Mouse (Mus musculus): Measurements from ENCODE around the gene Tpk1. TPM values are rescaled to one million over a fixed set of nuclear protein-coding genes. Genes with fewer than 3 reads are reported as not detected.
"Not testable (repeated sequence)": the region's sequence is repeated elsewhere in the genome, so short reads cannot be mapped to it uniquely, and the experiment has no call there.

Tpk1 gene
- polyA plus RNA-seq, 1 experiment from 2014 or later, result 6.5 TPM

DNA sequence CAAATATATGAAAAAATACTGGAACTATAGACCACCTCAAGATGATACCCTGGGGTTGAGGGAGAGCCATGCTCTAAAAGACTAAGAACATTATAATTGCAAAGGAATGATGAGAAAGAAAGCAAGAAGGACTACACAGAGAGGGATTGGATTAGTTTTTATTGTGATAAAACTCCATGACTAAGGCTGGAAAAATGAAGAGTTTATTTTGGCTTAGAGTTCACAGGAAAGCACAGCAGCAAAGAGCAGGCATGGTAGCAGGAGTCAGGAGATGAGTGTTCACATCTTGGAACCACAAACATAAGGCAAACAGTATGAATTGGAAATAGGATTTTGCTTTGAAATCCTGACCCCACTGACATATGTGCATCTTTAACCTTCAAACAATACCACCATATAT, 33.2 kb downstream of the Tpk1 start:
- no peaks in the 10 kb centered on the region for H3K27me3 ChIP-seq (replicated peaks; ENCODE audit: control insufficient read depth, insufficient read depth, low read length)
- H3K27ac ChIP-seq (ENCODE audit: low read depth, low read length), result no peak overlapping the region
- H3K36me3 ChIP-seq (ENCODE audit: control insufficient read depth, insufficient read depth, low read length), result no peaks in the 10 kb centered on the region
- no peak overlapping the region for H3K4me3 ChIP-seq (ENCODE audit: low read length)
- no peak overlapping the region for H3K4me2 ChIP-seq (ENCODE audit: low read length)
- no peaks in the 10 kb centered on the region for H3K4me1 ChIP-seq (ENCODE audit: control insufficient read depth, insufficient read depth, low read depth, low read length)
- no peak overlapping the region for H3K9ac ChIP-seq (ENCODE audit: low read depth, low read length)
- no peaks in the 10 kb centered on the region for H3K9me3 ChIP-seq (ENCODE audit: control insufficient read depth, low read length)
- no peak for ATAC-seq

DNA sequence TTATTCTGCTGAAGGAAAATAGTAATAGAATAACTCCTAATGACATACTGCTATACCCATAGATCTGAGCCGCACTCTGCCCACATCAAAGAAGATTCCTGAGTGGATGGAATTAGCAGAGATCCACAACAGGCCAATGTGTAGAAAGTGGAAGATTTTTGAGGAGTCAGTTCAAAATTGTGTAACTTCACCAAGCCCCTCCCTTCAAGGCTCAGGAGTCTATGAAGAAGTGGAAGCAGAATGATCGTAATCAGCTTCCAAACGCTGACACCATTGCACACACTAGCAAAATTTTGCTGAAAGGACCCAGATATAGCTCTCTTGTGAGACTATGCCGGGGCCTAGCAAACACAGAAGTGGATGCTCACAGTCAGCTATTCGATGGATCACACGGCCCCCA, 42.6 kb downstream of the Tpk1 start:
- not testable (repeated sequence) for H3K4me1 ChIP-seq (ENCODE audit: control insufficient read depth, insufficient read depth, low read depth, low read length); H3K9ac ChIP-seq (ENCODE audit: low read depth, low read length); H3K4me2 ChIP-seq (ENCODE audit: low read length); H3K36me3 ChIP-seq (ENCODE audit: control insufficient read depth, insufficient read depth, low read length); H3K4me3 ChIP-seq (ENCODE audit: low read length); H3K27me3 ChIP-seq (replicated peaks; ENCODE audit: control insufficient read depth, insufficient read depth, low read length); H3K27ac ChIP-seq (ENCODE audit: low read depth, low read length); H3K9me3 ChIP-seq (ENCODE audit: control insufficient read depth, low read length); ATAC-seq
- WGBS, result 97% methylated on average over 6 of the region's 6 CpGs

DNA sequence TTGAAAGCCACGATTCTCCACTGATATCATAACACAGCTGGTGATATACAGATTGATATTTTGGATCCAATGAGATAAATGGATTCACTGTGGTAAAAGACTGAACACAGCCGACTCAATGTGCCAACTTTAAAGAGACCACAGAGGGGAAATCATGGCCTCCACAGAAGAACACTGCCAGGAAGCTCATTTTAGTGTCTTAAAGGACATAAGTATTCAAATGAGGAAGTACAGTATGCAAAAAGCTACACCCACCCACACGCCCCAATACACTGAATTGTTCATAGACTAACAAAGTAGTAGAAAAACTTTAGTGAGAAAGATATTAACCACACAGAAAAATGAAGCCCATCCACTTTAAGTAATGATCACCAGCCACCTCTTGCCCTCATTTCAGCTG, 46.8 kb downstream of the Tpk1 start:
- WGBS, result 85% methylated on average over 3 of the region's 3 CpGs
- Histone ChIP-seq H3K4me1 (ENCODE audit: control insufficient read depth, insufficient read depth, low read depth, low read length) (no peaks in the 10 kb centered on the region), H3K4me2 (ENCODE audit: low read length) (no peak overlapping the region), H3K36me3 (ENCODE audit: control insufficient read depth, insufficient read depth, low read length) (no peaks in the 10 kb centered on the region), H3K4me3 (ENCODE audit: low read length) (no peak overlapping the region), H3K9me3 (ENCODE audit: control insufficient read depth, low read length) (no peaks in the 10 kb centered on the region), H3K9ac (ENCODE audit: low read depth, low read length) (no peak overlapping the region), H3K27ac (ENCODE audit: low read depth, low read length) (no peak overlapping the region), H3K27me3 (replicated peaks; ENCODE audit: control insufficient read depth, insufficient read depth, low read length) (no peaks in the 10 kb centered on the region)
- no peak for ATAC-seq

DNA sequence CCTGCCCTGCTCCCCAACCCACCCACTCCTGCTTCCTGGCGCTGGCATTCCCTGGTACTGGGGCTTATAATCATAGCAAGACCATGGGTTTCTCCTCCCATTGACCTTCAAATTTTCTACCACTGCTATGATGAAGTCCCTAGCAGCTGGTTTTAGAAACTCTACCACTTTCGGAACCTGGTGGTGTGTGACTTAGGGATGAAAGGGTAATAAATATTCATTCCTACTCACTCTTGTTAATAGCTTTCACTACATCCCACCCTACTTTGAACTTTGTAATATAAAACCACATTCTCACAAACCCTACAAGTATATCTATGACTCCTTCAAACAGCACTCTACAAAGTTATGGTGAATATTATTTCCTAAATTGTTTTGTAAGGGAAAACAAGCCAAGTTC, 54.3 kb downstream of the Tpk1 start:
- Histone ChIP-seq H3K9ac (ENCODE audit: low read depth, low read length) (no peak overlapping the region), H3K36me3 (ENCODE audit: control insufficient read depth, insufficient read depth, low read length) (no peaks in the 10 kb centered on the region), H3K9me3 (ENCODE audit: control insufficient read depth, low read length) (no peaks in the 10 kb centered on the region), H3K4me1 (ENCODE audit: control insufficient read depth, insufficient read depth, low read depth, low read length) (no peaks in the 10 kb centered on the region), H3K4me2 (ENCODE audit: low read length) (no peak overlapping the region), H3K4me3 (ENCODE audit: low read length) (no peak overlapping the region), H3K27ac (ENCODE audit: low read depth, low read length) (no peak overlapping the region), H3K27me3 (replicated peaks; ENCODE audit: control insufficient read depth, insufficient read depth, low read length) (no peaks in the 10 kb centered on the region)
- no peak for ATAC-seq
- WGBS, result 74% methylated on average over 2 of the region's 2 CpGs

DNA sequence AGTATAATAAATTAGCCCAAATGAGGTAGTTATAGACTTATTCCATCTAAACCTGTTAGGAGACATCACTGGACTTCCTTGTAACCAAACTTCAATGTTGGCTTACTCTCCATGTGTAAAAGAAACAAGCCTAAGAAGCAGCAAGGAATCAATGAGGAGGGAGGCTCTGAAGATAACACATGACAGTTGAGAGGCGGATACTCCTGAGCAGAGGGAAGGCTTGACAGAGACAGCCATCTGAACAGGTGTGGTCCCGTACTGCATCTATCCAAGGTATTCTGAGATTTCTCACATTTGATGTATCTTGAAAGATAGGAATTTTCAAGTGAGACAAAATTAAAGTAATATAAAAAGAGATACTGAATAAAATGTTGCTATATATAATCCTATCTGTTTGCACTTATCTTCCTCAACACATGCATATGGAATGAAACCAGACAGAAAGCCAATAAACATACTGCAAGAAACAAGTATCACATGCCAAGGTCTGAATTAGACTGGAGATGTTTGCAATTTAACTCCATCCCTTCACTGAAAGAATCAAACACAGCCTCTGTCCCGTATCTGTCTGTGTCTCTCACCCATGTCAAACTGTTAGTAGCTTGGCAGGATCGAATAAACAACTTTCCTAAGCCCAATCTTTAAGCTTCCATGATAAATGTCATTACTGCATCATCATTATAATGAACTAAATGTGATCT, 75.1 kb downstream of the Tpk1 start:
- H3K27ac ChIP-seq (ENCODE audit: low read depth, low read length), result no peak overlapping the region
- H3K9me3 ChIP-seq (ENCODE audit: control insufficient read depth, low read length), result no peaks in the 10 kb centered on the region
- no peak for ATAC-seq
- WGBS, result 85% methylated on average over 4 of the region's 4 CpGs
- H3K4me2 ChIP-seq (ENCODE audit: low read length), result no peak overlapping the region
- no peaks in the 10 kb centered on the region for H3K36me3 ChIP-seq (ENCODE audit: control insufficient read depth, insufficient read depth, low read length)
- no peaks in the 10 kb centered on the region for H3K4me1 ChIP-seq (ENCODE audit: control insufficient read depth, insufficient read depth, low read depth, low read length)
- no peak overlapping the region for H3K4me3 ChIP-seq (ENCODE audit: low read length)
- no peaks in the 10 kb centered on the region for H3K27me3 ChIP-seq (replicated peaks; ENCODE audit: control insufficient read depth, insufficient read depth, low read length)
- H3K9ac ChIP-seq (ENCODE audit: low read depth, low read length), result no peak overlapping the region

DNA sequence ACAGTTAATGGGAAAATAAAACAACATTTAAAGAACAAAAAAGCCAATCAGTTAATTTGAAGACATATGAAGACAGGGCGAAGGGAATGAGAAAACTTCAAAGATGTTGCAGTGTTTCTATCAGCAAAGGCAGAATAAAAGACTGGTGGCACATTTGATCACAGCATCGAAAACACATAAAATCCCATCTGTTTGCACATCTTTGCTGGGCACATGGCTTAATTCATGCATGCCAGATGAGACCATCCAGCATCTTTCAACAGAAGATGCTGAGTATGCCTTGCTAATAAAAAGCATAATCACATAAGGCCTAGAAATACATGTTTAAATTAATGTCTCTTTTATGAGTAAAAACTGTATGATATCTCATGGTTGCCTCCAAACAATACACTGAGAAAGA, 80.8 kb downstream of the Tpk1 start:
- H3K27me3 ChIP-seq (replicated peaks; ENCODE audit: control insufficient read depth, insufficient read depth, low read length), result no peaks in the 10 kb centered on the region
- H3K27ac ChIP-seq (ENCODE audit: low read depth, low read length), result no peak overlapping the region
- no peaks in the 10 kb centered on the region for H3K4me1 ChIP-seq (ENCODE audit: control insufficient read depth, insufficient read depth, low read depth, low read length)
- H3K4me2 ChIP-seq (ENCODE audit: low read length), result no peak overlapping the region
- no peak overlapping the region for H3K4me3 ChIP-seq (ENCODE audit: low read length)
- no peak overlapping the region for H3K9ac ChIP-seq (ENCODE audit: low read depth, low read length)
- ATAC-seq, result no peak
- H3K9me3 ChIP-seq (ENCODE audit: control insufficient read depth, low read length), result no peaks in the 10 kb centered on the region
- no peaks in the 10 kb centered on the region for H3K36me3 ChIP-seq (ENCODE audit: control insufficient read depth, insufficient read depth, low read length)
- 81% methylated on average over 2 of the region's 2 CpGs for WGBS

DNA sequence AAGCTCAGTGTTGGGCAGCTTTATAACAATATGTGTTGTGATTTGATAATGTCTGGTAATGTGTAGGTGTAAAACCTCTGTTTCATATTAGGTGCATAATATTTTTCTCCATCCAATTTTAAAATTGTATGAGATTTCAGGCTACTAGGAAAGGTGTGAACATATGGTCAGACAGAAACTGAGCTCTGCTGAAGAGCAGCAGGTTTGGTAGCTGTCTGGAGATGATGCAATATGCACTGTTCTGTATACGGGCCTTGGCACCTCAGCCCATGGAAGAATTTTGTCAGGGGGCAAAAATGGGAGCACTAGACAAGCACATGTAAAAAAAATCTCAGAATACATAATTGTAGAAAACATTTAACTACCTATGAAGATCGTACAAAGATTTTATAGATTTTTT, 84.3 kb downstream of the Tpk1 start:
- H3K4me2 ChIP-seq (ENCODE audit: low read length), result no peak overlapping the region
- H3K4me3 ChIP-seq (ENCODE audit: low read length), result no peak overlapping the region
- ATAC-seq, result no peak
- no peaks in the 10 kb centered on the region for H3K36me3 ChIP-seq (ENCODE audit: control insufficient read depth, insufficient read depth, low read length)
- H3K9me3 ChIP-seq (ENCODE audit: control insufficient read depth, low read length), result no peaks in the 10 kb centered on the region
- H3K4me1 ChIP-seq (ENCODE audit: control insufficient read depth, insufficient read depth, low read depth, low read length), result no peaks in the 10 kb centered on the region
- H3K27me3 ChIP-seq (replicated peaks; ENCODE audit: control insufficient read depth, insufficient read depth, low read length), result no peaks in the 10 kb centered on the region
- no peak overlapping the region for H3K27ac ChIP-seq (ENCODE audit: low read depth, low read length)
- WGBS, result 90% methylated on average over 2 of the region's 2 CpGs
- no peak overlapping the region for H3K9ac ChIP-seq (ENCODE audit: low read depth, low read length)

DNA sequence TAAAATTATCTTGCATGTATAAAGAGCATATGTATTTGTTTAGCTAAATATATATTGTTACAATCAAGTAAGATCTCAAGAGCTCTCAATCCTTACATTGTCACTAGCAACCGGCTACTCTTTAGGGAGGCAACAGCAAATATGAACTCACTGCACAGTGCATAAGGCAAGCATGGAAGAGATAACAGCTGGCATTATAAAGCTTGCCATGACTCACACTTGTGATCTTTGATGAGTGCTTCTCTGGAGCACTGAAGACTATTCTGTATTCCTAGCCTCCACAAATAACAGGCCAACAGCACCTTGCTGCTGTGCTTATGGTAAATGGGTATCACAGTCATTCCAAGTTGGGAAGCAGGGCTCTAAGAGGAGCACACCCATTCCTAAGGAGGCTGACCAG, 98.2 kb downstream of the Tpk1 start:
- WGBS, result 87% methylated on average over 1 of the region's 1 CpGs
- Histone ChIP-seq H3K4me1 (ENCODE audit: control insufficient read depth, insufficient read depth, low read depth, low read length) (no peaks in the 10 kb centered on the region), H3K4me3 (ENCODE audit: low read length) (no peak overlapping the region), H3K9ac (ENCODE audit: low read depth, low read length) (no peak overlapping the region), H3K27ac (ENCODE audit: low read depth, low read length) (no peak overlapping the region), H3K36me3 (ENCODE audit: control insufficient read depth, insufficient read depth, low read length) (no peaks in the 10 kb centered on the region), H3K27me3 (replicated peaks; ENCODE audit: control insufficient read depth, insufficient read depth, low read length) (no peaks in the 10 kb centered on the region), H3K4me2 (ENCODE audit: low read length) (no peak overlapping the region), H3K9me3 (ENCODE audit: control insufficient read depth, low read length) (no peaks in the 10 kb centered on the region)
- ATAC-seq, result no peak

DNA sequence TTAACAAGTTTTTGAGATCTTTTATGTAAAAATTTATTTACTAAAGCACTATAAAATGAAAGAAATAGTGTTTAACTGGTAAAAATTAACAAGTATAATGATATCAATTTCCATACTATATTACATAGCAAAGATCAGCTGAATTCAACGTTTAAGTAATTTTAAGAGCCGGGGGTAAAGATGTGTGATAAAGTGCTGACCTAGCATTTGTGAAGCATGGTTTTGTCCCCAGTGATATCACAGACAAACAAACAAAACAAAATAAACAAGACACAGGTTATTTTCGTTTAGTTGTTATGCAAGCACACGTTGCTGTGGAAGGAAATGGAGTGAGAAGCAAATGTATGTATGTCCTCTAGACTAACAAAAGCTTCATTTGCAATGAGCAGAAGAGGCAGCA, 103.6 kb downstream of the Tpk1 start:
- ATAC-seq, result no peak
- H3K27me3 ChIP-seq (replicated peaks; ENCODE audit: control insufficient read depth, insufficient read depth, low read length), result no peaks in the 10 kb centered on the region
- no peaks in the 10 kb centered on the region for H3K36me3 ChIP-seq (ENCODE audit: control insufficient read depth, insufficient read depth, low read length)
- no peaks in the 10 kb centered on the region for H3K4me1 ChIP-seq (ENCODE audit: control insufficient read depth, insufficient read depth, low read depth, low read length)
- H3K9me3 ChIP-seq (ENCODE audit: control insufficient read depth, low read length), result no peaks in the 10 kb centered on the region
- H3K9ac ChIP-seq (ENCODE audit: low read depth, low read length), result no peak overlapping the region
- H3K4me3 ChIP-seq (ENCODE audit: low read length), result no peak overlapping the region
- H3K4me2 ChIP-seq (ENCODE audit: low read length), result no peak overlapping the region
- no peak overlapping the region for H3K27ac ChIP-seq (ENCODE audit: low read depth, low read length)
- WGBS, result 80% methylated on average over 4 of the region's 4 CpGs

DNA sequence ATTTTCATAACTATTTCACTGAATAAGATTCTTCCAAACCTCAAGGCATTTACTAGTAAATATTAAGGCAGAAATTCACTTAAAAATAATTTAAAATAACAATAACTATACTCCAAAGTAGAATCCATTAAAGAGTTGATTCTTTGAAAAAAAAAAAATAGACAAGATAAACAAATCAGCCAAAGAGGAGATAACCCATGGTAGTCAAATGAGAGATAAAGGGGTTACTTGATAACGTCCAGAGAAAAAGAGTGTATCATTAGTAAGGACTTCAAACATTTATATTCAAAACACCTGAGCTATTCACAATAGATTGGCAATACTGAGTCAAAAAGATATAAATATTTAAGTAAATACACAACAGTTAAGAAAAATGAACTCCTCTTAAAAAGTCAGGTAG, 114.7 kb downstream of the Tpk1 start:
- no peak overlapping the region for H3K4me2 ChIP-seq (ENCODE audit: low read length)
- no peaks in the 10 kb centered on the region for H3K36me3 ChIP-seq (ENCODE audit: control insufficient read depth, insufficient read depth, low read length)
- no peak overlapping the region for H3K27ac ChIP-seq (ENCODE audit: low read depth, low read length)
- no peak overlapping the region for H3K4me3 ChIP-seq (ENCODE audit: low read length)
- H3K9ac ChIP-seq (ENCODE audit: low read depth, low read length), result no peak overlapping the region
- H3K4me1 ChIP-seq (ENCODE audit: control insufficient read depth, insufficient read depth, low read depth, low read length), result no peaks in the 10 kb centered on the region
- 88% methylated on average over 1 of the region's 1 CpGs for WGBS
- no peak for ATAC-seq
- H3K9me3 ChIP-seq (ENCODE audit: control insufficient read depth, low read length), result no peaks in the 10 kb centered on the region
- H3K27me3 ChIP-seq (replicated peaks; ENCODE audit: control insufficient read depth, insufficient read depth, low read length), result no peaks in the 10 kb centered on the region
